Mouse (Mus musculus) bone marrow, adult 2 months (tissue): ENCODE measurements around the gene Ptcd3. TPM values are rescaled to one million over a fixed set of nuclear protein-coding genes. Genes with fewer than 3 reads are reported as not detected.

ENCODE experiments used
- H3K27ac ChIP-seq: fragments of 200-500 bp; 2 replicates; pipeline ENCODE4 v1.5.1; 2012; ENCODE audit warnings: low read depth, mild to moderate bottlenecking, control low read depth, inconsistent platforms, low read length; ENCODE audit not compliant: control insufficient read depth, poor library complexity, insufficient read depth
- H3K4me1 ChIP-seq: fragments of 200-500 bp; 2 replicates; pipeline ENCODE4 v1.6.1; 2011; ENCODE audit warnings: low read length; ENCODE audit not compliant: control insufficient read depth, insufficient read depth
- H3K4me3 ChIP-seq: fragments of 200-500 bp; replicated peaks from 2 replicates; pipeline ENCODE3; 2011; ENCODE audit warnings: mild to moderate bottlenecking, low read depth, low read length, control low read depth; ENCODE audit not compliant: control insufficient read depth
- CTCF ChIP-seq: fragments of 200-500 bp; IDR thresholded peaks from 2 replicates; pipeline ENCODE4 v1.5.1; 2011; ENCODE audit warnings: low read length, control low read depth; ENCODE audit not compliant: control insufficient read depth, insufficient read depth
- POLR2A ChIP-seq: fragments of 200-500 bp; IDR thresholded peaks from 2 replicates; pipeline ENCODE4 v1.6.1; 2011; ENCODE audit warnings: low read depth, mild to moderate bottlenecking, control low read depth, low read length, borderline replicate concordance; ENCODE audit not compliant: control insufficient read depth
- WGBS: fragments of 180-500 bp; shearing (Covaris S2); methylation state at CpG from one replicate; pipeline ENCODE4 v1.1.7; 2018; 5-methylcytosine and 5-hydroxymethylcytosine counted together
- polyA plus RNA-seq: library from polyadenylated mRNA; stranded (reverse); fragments of >200 nt; gene quantifications from 2 replicates; pipeline ENCODE4 v1.2.4, GENCODE M21; 2011; ENCODE audit warnings: low replicate concordance; ENCODE audit not compliant: missing spikeins, insufficient read depth, insufficient read length

Ptcd3 gene
- polyA plus RNA-seq: 51.4 and 76.2 TPM in 2 replicates

DNA sequence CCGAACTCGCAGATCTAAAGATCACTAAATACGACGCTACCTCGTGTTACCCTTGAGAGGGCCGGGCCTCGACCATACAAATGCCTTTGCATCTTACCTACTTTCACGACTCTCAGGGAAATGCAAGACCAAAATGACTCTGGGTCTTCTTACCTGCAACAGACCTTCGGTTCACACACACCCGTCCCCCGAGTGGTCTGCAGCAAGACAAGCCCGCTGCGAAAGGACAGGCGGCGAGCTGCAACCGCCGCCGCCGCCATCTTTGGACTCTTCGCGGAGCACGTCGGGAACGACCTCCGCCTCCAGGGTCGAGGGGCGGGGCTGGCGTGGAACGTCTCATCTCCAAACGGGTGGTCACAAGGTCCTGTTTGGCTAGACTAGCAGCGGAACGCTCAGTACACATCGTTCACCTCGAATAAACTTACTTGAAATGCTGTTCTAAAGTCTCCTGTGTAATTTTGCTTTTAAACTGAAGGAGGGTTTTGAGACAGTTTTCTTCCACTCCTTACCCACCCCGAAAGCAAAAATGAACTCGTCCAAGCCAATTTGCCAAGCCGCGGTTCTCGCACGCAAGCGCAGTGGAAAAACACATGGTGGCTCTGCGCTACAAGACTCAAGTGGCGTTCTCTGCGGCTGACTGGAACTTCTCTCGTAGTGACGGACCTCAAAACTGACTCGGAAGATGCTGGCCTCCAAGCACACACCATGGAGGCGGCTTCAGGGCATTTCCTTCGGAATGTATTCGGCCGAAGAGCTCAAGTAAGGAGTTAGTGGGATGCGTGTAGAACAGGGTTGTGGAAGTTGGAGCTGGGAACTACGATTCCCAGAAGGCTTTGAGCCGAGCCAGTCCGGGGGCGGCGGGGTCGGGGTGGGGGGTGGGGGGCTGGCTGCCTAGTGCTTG is at the start of gene Ptcd3, which contains the start of gene Polr1a:
Gene Ptcd3 (minus strand): TSS at position 270 of the 901 bp plus-strand sequence.
Gene Polr1a (plus strand): TSS at position 573 of the 901 bp plus-strand sequence.
- Histone ChIP-seq H3K27ac (peak within 1 kb of the TSS; percentile 52), H3K4me3 (peak within 1 kb of the TSS; percentile 89), H3K4me1 (peaks cover 2% of the 10 kb centered on the region)
- TF ChIP-seq CTCF (no peak), POLR2A (peak; percentile 74; the same call in 1 of the 2 replicates)
- WGBS: under 1% methylated on average over 58 of the region's 58 CpGs

DNA sequence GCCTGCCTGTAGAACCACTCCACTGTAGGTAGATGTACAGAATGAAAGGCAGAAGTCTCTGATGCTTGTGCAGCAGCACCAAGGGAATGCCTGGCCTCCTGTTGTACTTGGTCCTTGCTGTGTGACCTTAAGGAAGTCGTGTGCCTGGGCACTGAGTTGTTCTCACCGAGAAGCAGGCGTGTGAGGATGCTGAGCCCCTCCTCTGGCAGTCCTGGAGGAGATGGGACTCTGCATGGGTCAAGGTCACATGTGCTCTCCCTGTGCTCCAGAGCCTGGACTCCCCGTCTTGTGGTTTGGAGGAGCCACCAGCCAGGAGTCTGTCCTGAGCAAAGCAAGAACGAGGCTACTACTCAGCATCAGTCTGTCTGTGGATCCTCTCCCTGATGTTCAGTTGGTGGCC is 42.6 kb upstream of the Ptcd3 start:
- H3K4me1 ChIP-seq: peaks cover 6% of the 10 kb centered on the region; the same call in 1 of the 2 replicates
- WGBS: 76% methylated on average over 5 of the region's 5 CpGs
- no peak overlapping the region for H3K4me3 ChIP-seq
- TF ChIP-seq CTCF: no peak
- no peak for TF ChIP-seq POLR2A
- peak overlapping the region; percentile 27; the same call in 1 of the 2 replicates for H3K27ac ChIP-seq

DNA sequence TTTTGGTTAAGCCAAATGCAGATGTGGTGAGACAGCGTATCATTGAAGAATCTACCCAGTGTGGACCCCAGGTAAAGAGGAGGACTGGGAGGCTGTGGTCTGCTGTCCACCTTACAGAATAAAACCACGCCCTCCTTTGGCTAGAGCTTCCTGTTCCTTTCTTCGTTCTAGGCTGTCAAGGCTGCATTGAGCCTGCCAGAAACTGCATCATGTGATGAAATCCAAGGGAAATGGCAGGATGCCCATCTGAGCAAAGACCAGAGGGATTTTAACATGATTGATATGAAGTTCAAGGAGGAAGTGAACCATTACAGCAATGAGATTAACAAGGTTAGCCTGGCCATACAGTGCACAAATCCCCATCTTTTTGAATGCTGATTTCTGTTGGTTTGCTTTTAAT is 42.0 kb upstream of the Ptcd3 start:
- WGBS: 47% methylated on average over 3 of the region's 3 CpGs
- no peak overlapping the region for H3K4me3 ChIP-seq
- TF ChIP-seq POLR2A (no peak), CTCF (no peak)
- peak overlapping the region; percentile 2; the same call in 1 of the 2 replicates for H3K27ac ChIP-seq
- H3K4me1 ChIP-seq: peaks cover 6% of the 10 kb centered on the region; the same call in 1 of the 2 replicates

DNA sequence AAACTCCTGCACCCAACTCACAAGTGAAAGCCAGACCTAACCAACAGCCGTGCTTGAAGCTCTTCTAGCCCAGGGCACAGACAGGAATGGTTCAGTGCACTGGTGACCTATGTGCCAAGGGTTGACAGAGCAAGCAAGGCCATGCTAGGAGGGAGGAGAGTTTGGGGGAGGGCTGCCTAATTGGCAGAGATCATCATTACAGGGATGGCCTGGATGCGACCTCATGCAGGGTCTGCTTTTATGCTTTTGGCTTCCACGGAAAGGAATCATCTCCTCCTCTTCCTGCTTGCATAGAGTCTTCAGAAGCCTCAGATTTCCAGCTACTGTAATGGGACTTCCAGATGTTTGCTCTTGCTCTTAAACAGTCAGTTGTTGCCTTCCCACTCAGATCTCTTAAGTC is 41.2 kb upstream of the Ptcd3 start:
- no peak overlapping the region for H3K4me3 ChIP-seq
- TF ChIP-seq CTCF (no peak), POLR2A (no peak)
- WGBS: 89% methylated on average over 3 of the region's 3 CpGs
- no peak overlapping the region for H3K27ac ChIP-seq
- peaks cover 6% of the 10 kb centered on the region; the same call in 1 of the 2 replicates for H3K4me1 ChIP-seq

DNA sequence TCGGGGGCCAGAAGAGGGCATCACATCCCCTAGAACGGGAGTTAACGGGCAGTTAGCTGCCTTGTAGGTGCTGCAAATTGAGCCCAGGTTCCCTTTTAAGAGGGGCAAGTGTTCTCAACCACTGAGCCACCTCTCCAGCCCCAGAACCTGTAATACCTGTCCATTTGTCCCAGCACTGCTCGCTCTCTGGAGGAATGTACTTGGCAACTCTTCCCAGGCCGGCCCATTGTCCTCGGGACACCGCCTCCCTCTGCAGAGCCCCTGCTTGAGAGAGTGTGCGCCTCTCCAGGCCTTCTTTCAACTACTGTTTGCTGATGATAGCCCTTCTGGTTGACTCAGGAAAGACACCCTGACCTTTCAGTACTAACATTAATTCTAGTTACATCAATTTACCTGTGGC is 37.6 kb upstream of the Ptcd3 start:
- no peak overlapping the region for H3K4me3 ChIP-seq
- H3K4me1 ChIP-seq: peaks cover 3% of the 10 kb centered on the region; the same call in 1 of the 2 replicates
- no peak overlapping the region for H3K27ac ChIP-seq
- TF ChIP-seq POLR2A (no peak), CTCF (0 out of 2 replicates have a peak, but pooled peaks have one; percentile 3)
- WGBS: 86% methylated on average over 8 of the region's 8 CpGs

DNA sequence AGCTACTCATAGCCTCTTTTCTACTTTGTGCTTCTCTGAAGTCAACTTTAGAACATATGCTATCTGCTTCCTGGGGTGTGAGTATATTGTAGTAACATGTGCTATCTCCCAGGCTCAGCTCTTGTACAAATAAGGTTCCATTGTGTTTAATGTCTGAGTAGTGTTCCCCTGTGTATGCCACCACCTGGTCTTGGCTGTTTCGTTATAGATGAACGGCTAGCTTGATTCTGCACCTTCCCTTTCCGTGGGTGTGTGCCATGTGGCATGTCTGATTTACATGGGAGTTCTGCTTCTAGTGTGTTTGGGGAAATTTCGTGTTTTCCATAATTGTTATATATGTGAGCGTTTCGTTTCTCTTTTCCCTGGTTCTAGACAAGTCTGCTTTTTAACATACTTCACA is 36.6 kb upstream of the Ptcd3 start:
- WGBS: 88% methylated on average over 6 of the region's 6 CpGs
- no peak overlapping the region for H3K27ac ChIP-seq
- no peak for TF ChIP-seq POLR2A
- no peak for TF ChIP-seq CTCF
- H3K4me1 ChIP-seq: 0 out of 2 replicates have a peak, but pooled peaks cover 2% of the 10 kb centered on the region
- H3K4me3 ChIP-seq: no peak overlapping the region

DNA sequence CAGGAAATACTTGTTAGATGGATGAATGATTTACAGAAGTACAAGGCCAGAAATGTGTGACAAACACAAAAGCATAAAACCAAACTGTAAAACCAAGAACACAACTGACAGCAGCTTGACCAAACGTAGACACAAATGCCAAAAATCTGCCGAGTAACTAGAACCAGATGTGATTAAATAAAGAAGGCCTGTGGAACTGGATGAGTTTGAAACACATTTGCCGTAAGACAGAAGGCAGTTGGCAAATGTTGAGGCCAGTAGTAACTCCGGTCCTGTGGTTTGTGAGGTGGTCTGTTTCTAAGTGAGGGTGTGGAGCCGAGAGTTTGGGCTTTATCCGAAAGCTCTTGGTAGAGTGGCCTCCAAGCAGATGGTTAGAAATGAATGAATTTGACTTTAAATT is 32.4 kb upstream of the Ptcd3 start:
- no peaks in the 10 kb centered on the region for H3K4me1 ChIP-seq
- H3K4me3 ChIP-seq: no peak overlapping the region
- TF ChIP-seq POLR2A (no peak), CTCF (no peak)
- WGBS: 92% methylated on average over 6 of the region's 6 CpGs
- no peak overlapping the region for H3K27ac ChIP-seq

DNA sequence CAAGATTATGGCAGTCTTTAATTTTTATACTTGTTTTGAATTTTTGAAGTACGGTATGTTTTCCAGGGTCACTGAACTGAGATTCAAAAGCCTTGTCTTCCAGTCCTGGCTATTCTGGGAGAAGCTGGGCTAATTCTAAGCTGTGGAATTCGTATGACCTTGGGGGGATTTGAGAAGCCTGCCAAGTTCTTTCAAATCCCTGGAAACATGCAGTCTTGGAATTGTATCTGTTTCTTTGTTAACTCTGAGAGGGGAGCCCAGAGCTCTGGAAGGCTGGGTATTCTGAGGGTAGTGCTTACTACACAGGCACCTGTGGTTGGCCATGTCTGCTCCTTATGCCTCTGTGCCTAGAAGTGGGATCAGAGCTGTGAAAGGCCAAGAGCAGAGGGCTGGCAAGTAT is 27.2 kb upstream of the Ptcd3 start:
- Histone ChIP-seq H3K27ac (no peak overlapping the region), H3K4me1 (peaks cover 2% of the 10 kb centered on the region; the same call in 1 of the 2 replicates), H3K4me3 (no peak overlapping the region)
- TF ChIP-seq CTCF (no peak), POLR2A (no peak)
- WGBS: 87% methylated on average over 2 of the region's 2 CpGs
